Mouse (Mus musculus) testis, postnatal 10 days (tissue): Measurements from ENCODE around the gene Polr2l.

ENCODE experiments used
- DNase-seq: peaks from one replicate; pipeline ENCODE4 v3.0.0; 2021; ENCODE audit warnings: low spot score

The Polr2l gene

GRCm38 (mm10) chr7:141431434-141432185 lies 43.3 kb downstream of the Polr2l start:
- peak; percentile 43 for DNase-seq

- peak; percentile 41 for DNase-seq
These were observed 44.2 kb downstream of the Polr2l start for GRCm38 (mm10) chr7:141430585-141431240.

- peak; percentile 39 for DNase-seq
These were observed 44.9 kb downstream of the Polr2l start for GRCm38 (mm10) chr7:141429840-141430584.

GRCm38 (mm10) chr7:141429310-141429709 lies 45.6 kb downstream of the Polr2l start, which contains the start of gene Cend1:
Gene Cend1, minus strand, starts transcription at chr7:141429491.
- DNase-seq, result peak; percentile 68

- DNase-seq, result no peak
These were observed 46.2 kb downstream of the Polr2l start for GRCm38 (mm10) chr7:141428701-141429100.

GRCm38 (mm10) chr7:141426948-141427730 lies 47.8 kb downstream of the Polr2l start:
- DNase-seq, result no peak

GRCm38 (mm10) chr7:141423811-141424210 lies 51.1 kb downstream of the Polr2l start:
- no peak for DNase-seq
